In genomic region chr16:7649771-7650170, GRCm38 (mm10) we compare ENCODE assay signal across 25 mouse cellular contexts.
DNase-seq lines count a peak whose midpoint lies in the region; ATAC-seq and TF ChIP-seq lines count a peak whose summit lies in the region.
"Had no signal": no experiment of that assay in that cellular context is flagged by ENCODE, and none has a peak within 500 bp of the region (broad histone marks: within the 10 kb centered on the region; RNA-seq: fewer than 3 reads in every experiment).

No protein-coding gene starts in this region.

- WGBS in forebrain, embryonic 16.5 days = 8% methylated on average over 1 of the region's 1 CpGs
- WGBS in forebrain, embryonic 13.5 days = 9% methylated on average over 1 of the region's 1 CpGs
- WGBS in midbrain, embryonic 11.5 days = 23% methylated on average over 1 of the region's 1 CpGs
- 14% methylated on average over 1 of the region's 1 CpGs for WGBS in midbrain, postnatal 0 days

- H3K27ac ChIP-seq in forebrain, embryonic 16.5 days (ENCODE audit: low read length) = no peak overlapping the region
- H3K27ac ChIP-seq in forebrain, embryonic 13.5 days = no peak overlapping the region
- H3K27ac ChIP-seq in midbrain, embryonic 11.5 days (ENCODE audit: low read depth, low read length) = no peak overlapping the region
- no peak overlapping the region for H3K27ac ChIP-seq in midbrain, postnatal 0 days (ENCODE audit: low read depth, low read length)
- H3K27ac ChIP-seq: embryonic facial prominence, embryonic 12.5 days; embryonic facial prominence, embryonic 15.5 days; heart, adult 2 months; heart, embryonic 10.5 days; hindbrain, embryonic 14.5 days; hindbrain, postnatal 0 days had no signal

- TF ChIP-seq CTCF in midbrain, postnatal 0 days (IDR thresholded peaks at IDR 0.05) = no peak

- H3K36me3 ChIP-seq in forebrain, embryonic 16.5 days (ENCODE audit: control insufficient read depth, insufficient read depth) = no peaks in the 10 kb centered on the region
- H3K36me3 ChIP-seq in forebrain, embryonic 13.5 days (ENCODE audit: poor library complexity, severe bottlenecking) = no peaks in the 10 kb centered on the region
- no peaks in the 10 kb centered on the region for H3K36me3 ChIP-seq in midbrain, embryonic 11.5 days (ENCODE audit: control insufficient read depth, insufficient read depth, low read length)
- H3K36me3 ChIP-seq in midbrain, postnatal 0 days (ENCODE audit: insufficient read depth, low read length) = no peaks in the 10 kb centered on the region
- H3K36me3 ChIP-seq: embryonic facial prominence, embryonic 12.5 days; embryonic facial prominence, embryonic 15.5 days; heart, embryonic 10.5 days had no signal

- no peak overlapping the region for H3K4me3 ChIP-seq in forebrain, embryonic 16.5 days (replicated peaks; ENCODE audit: low read length)
- H3K4me3 ChIP-seq in forebrain, embryonic 13.5 days = no peak overlapping the region
- H3K4me3 ChIP-seq in midbrain, embryonic 11.5 days (ENCODE audit: low read depth, low read length) = no peak overlapping the region
- no peak overlapping the region for H3K4me3 ChIP-seq in midbrain, postnatal 0 days (ENCODE audit: low read depth, low read length)
- H3K4me3 ChIP-seq: embryonic facial prominence, embryonic 12.5 days; embryonic facial prominence, embryonic 15.5 days; heart, adult 2 months; heart, embryonic 10.5 days had no signal

- H3K4me1 ChIP-seq in forebrain, embryonic 16.5 days (replicated peaks; ENCODE audit: control insufficient read depth, insufficient read depth, low read length) = peaks cover 10% of the 10 kb centered on the region
- H3K4me1 ChIP-seq in forebrain, embryonic 13.5 days = no peaks in the 10 kb centered on the region
- H3K4me1 ChIP-seq in midbrain, embryonic 11.5 days (ENCODE audit: control insufficient read depth, insufficient read depth, low read length) = peaks cover 4% of the 10 kb centered on the region; the same call in 1 of the 2 replicates
- H3K4me1 ChIP-seq in midbrain, postnatal 0 days (ENCODE audit: insufficient read depth, low read length) = no peaks in the 10 kb centered on the region
- H3K4me1 ChIP-seq: embryonic facial prominence, embryonic 12.5 days; embryonic facial prominence, embryonic 15.5 days; heart, embryonic 10.5 days had no signal

- peak; percentile 76 for ATAC-seq in forebrain, embryonic 16.5 days
- no peak for ATAC-seq in forebrain, embryonic 13.5 days
- ATAC-seq in midbrain, embryonic 11.5 days (ENCODE audit: low FRiP score) = no peak
- ATAC-seq in midbrain, postnatal 0 days (ENCODE audit: low FRiP score) = no peak
- ATAC-seq: activated CD4-positive, CD25-positive, alpha-beta regulatory T cell, adult 4 months; CD4-positive, CD25-positive, alpha-beta regulatory T cell, adult 4 months; hindbrain, postnatal 0 days; inflammation-experienced regulatory T-cells, adult 6 months; intestine, embryonic 16.5 days had no signal

- DNase-seq in midbrain, embryonic 11.5 days (ENCODE audit: low spot score, missing footprints) = peak; percentile 57
- no peak for DNase-seq in midbrain, postnatal 0 days (ENCODE audit: low spot score)
- peak; percentile 36 for DNase-seq in brain, adult 2 months (ENCODE audit: low read depth, low spot score)
- no peak for DNase-seq in kidney, postnatal 4 days
- DNase-seq: adrenal gland, adult 8-10 months; adrenal gland, postnatal 25 days; cerebellum, adult 11 months; cerebellum, adult 2 months; cerebellum, adult 9-11 months; cerebellum, postnatal 25 days; gastrocnemius, postnatal 10 days; gastrocnemius, postnatal 36 days; heart, adult 2 months; kidney, adult 18-20 months had no signal

- H3K27me3 ChIP-seq in forebrain, embryonic 16.5 days (replicated peaks; ENCODE audit: control insufficient read depth, insufficient read depth, low read length) = no peaks in the 10 kb centered on the region
- H3K27me3 ChIP-seq in forebrain, embryonic 13.5 days = no peaks in the 10 kb centered on the region
- H3K27me3 ChIP-seq in midbrain, embryonic 11.5 days (ENCODE audit: control insufficient read depth, insufficient read depth, low read length) = no peaks in the 10 kb centered on the region
- no peaks in the 10 kb centered on the region for H3K27me3 ChIP-seq in midbrain, postnatal 0 days (ENCODE audit: insufficient read depth, low read length)
- H3K27me3 ChIP-seq: embryonic facial prominence, embryonic 12.5 days; embryonic facial prominence, embryonic 15.5 days had no signal

- H3K9ac ChIP-seq in forebrain, embryonic 16.5 days (replicated peaks; ENCODE audit: low read depth, low read length) = no peak overlapping the region
- no peak overlapping the region for H3K9ac ChIP-seq in forebrain, embryonic 13.5 days
- H3K9ac ChIP-seq in midbrain, embryonic 11.5 days (ENCODE audit: low read length) = no peak overlapping the region
- no peak overlapping the region for H3K9ac ChIP-seq in midbrain, postnatal 0 days (replicated peaks; ENCODE audit: low read length, poor library complexity, severe bottlenecking)
- H3K9ac ChIP-seq: embryonic facial prominence, embryonic 12.5 days; embryonic facial prominence, embryonic 15.5 days; hindbrain, embryonic 14.5 days had no signal

- no peak overlapping the region for H3K4me2 ChIP-seq in forebrain, embryonic 16.5 days (ENCODE audit: low read length)
- no peak overlapping the region for H3K4me2 ChIP-seq in forebrain, embryonic 13.5 days
- H3K4me2 ChIP-seq in midbrain, embryonic 11.5 days = no peak overlapping the region
- H3K4me2 ChIP-seq in midbrain, postnatal 0 days (ENCODE audit: low read depth, low read length, poor library complexity, severe bottlenecking) = no peak overlapping the region
- H3K4me2 ChIP-seq: embryonic facial prominence, embryonic 12.5 days; embryonic facial prominence, embryonic 15.5 days; hindbrain, embryonic 14.5 days had no signal

- H3K9me3 ChIP-seq in forebrain, embryonic 16.5 days (ENCODE audit: control insufficient read depth, low read length) = no peaks in the 10 kb centered on the region
- H3K9me3 ChIP-seq in forebrain, embryonic 13.5 days (replicated peaks) = no peaks in the 10 kb centered on the region
- H3K9me3 ChIP-seq in midbrain, embryonic 11.5 days (ENCODE audit: control insufficient read depth, low read length) = no peaks in the 10 kb centered on the region
- H3K9me3 ChIP-seq in midbrain, postnatal 0 days (ENCODE audit: low read length) = no peaks in the 10 kb centered on the region
- H3K9me3 ChIP-seq: embryonic facial prominence, embryonic 12.5 days; embryonic facial prominence, embryonic 15.5 days; heart, embryonic 10.5 days had no signal

Comparison
In these comparisons a context has a peak if more than half of its experiments do, and no peak if none do; other contexts are left out.
1. DNase-seq: peak in midbrain, embryonic 11.5 days (single experiment) and brain, adult 2 months (single experiment); none in midbrain, postnatal 0 days (single experiment) and kidney, postnatal 4 days (0 of 2).